Mouse (Mus musculus) lung, adult 2 months (tissue): ENCODE measurements at regions not wholly inside any gene's neighbourhood (a gene's known extent, or its start where the extent isn't known, plus 50 kb on each side); places are given as distances from the start of the nearest gene placed in this dataset.

Experiments
- DNase-seq: peaks from one replicate; pipeline ENCODE4 v3.0.0; 2022
- H3K4me1 ChIP-seq: fragments of 200-500 bp; 2 replicates; pipeline ENCODE4 v1.6.1; 2011; ENCODE audit warnings: low read length; ENCODE audit not compliant: control insufficient read depth, insufficient read depth
- H3K4me3 ChIP-seq: fragments of 200-500 bp; replicated peaks from 2 replicates; pipeline ENCODE3; 2011; ENCODE audit warnings: low read depth, mild to moderate bottlenecking, control low read depth, low read length; ENCODE audit errors: extremely low read depth
- CTCF ChIP-seq: fragments of 200-500 bp; IDR thresholded peaks from 2 replicates; pipeline ENCODE4 v1.5.1; 2011; ENCODE audit warnings: mild to moderate bottlenecking, low read length, control low read depth; ENCODE audit not compliant: insufficient read depth
- POLR2A ChIP-seq: fragments of 200-500 bp; IDR thresholded peaks from 2 replicates; pipeline ENCODE4 v1.6.1; 2011; ENCODE audit warnings: low read depth, mild to moderate bottlenecking, control low read depth, low read length, borderline replicate concordance; ENCODE audit errors: extremely low read depth
- WGBS: fragments of 180-500 bp; shearing (Covaris S2); methylation state at CpG from one replicate; pipeline ENCODE4 v1.1.7; 2018; 5-methylcytosine and 5-hydroxymethylcytosine counted together

- WGBS = 69% methylated on average over 17 of the region's 17 CpGs
- no peaks in the 10 kb centered on the region for H3K4me1 ChIP-seq
- H3K4me3 ChIP-seq = no peak overlapping the region
- no peak for TF ChIP-seq POLR2A
- no peak for TF ChIP-seq CTCF
- no peak for DNase-seq
Measured at GRCm38 (mm10) chr1:40967768-40968504, 162.5 kb downstream of the Tmem182 start.

GRCm38 (mm10) chr1:40983762-40984161 is 178.4 kb downstream of the Tmem182 start:
- DNase-seq = no peak
- Histone ChIP-seq H3K4me1 (no peaks in the 10 kb centered on the region), H3K4me3 (no peak overlapping the region)
- 42% methylated on average over 2 of the region's 2 CpGs for WGBS
- TF ChIP-seq POLR2A (no peak), CTCF (no peak)

GRCm38 (mm10) chr1:40993327-40993726 is 187.9 kb downstream of the Tmem182 start:
- DNase-seq = no peak

DNA sequence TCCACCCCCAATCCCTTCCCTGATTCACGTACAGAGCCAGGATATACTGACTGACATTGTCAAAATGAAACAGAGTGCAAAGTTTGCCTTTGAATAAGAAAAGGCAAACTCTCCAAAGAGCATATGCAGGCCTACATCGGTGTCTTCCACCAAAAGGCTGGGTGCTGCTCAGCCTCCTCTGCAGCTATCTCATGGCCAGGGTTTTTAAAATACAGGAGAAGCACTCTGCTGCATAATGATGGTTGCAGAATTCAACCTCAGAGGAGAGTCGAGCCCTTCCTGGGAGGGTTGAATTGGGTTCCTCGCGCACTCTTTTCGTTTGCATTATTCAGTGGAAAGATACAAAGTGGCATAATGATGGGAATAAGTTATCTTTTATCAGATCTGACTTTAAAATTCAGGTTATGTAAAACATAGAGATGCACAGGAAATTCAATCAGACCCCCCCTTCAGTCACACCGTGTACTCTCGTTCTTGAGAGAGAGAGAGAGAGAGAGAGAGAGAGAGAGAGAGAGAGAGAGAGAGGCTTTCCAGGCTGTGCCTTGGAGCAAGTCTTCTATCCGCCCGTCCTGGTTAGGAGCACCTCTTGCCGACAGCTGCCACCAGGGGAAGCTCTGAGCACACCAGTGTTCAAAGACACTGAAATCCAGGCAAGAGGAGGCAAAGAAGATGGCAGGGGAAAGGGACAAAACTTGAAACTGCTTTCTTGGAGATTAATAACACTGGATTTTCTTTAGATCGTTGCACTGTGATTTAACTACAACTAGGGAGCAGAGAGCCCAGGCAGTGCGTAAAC is 196.0 kb downstream of the Tmem182 start:
- WGBS = 55% methylated on average over 13 of the region's 13 CpGs
- Histone ChIP-seq H3K4me3 (no peak overlapping the region), H3K4me1 (no peaks in the 10 kb centered on the region)
- DNase-seq = no peak
- TF ChIP-seq CTCF (no peak), POLR2A (no peak)

More at GRCm38 (mm10) chr1:40993327-40993726, 187.9 kb downstream of the Tmem182 start:
- Histone ChIP-seq H3K4me3 (no peak overlapping the region), H3K4me1 (no peaks in the 10 kb centered on the region)
- WGBS = 72% methylated on average over 4 of the region's 4 CpGs
- TF ChIP-seq CTCF (no peak), POLR2A (no peak)

- no peak for TF ChIP-seq POLR2A
- Histone ChIP-seq H3K4me1 (no peaks in the 10 kb centered on the region), H3K4me3 (no peak overlapping the region)
- 55% methylated on average over 9 of the region's 9 CpGs for WGBS
- no peak for DNase-seq
Measured at GRCm38 (mm10) chr1:41002006-41002405, 196.6 kb downstream of the Tmem182 start.

DNA sequence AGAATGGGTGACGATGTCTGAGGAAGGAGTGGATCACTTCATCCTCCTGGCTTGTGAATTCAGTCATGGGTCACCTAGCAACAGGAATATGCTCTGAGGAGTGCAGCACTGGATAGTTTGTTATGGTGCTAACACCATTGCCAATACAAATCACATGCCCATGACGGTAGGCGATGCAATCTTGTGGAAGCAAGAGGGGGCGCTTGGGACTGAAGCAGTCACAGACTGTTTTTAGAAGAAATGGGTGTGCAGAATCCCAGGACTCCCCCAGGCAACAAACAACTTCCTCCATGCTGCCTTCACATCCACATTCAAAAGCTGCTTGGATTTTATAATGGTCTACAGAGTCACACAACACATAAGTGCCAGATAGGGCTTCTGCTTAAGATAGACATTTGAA is 221.5 kb downstream of the Tmem182 start:
- WGBS = 82% methylated on average over 4 of the region's 4 CpGs
- no peak for DNase-seq
- Histone ChIP-seq H3K4me1 (no peaks in the 10 kb centered on the region), H3K4me3 (no peak overlapping the region)
- TF ChIP-seq POLR2A (no peak), CTCF (no peak)

- DNase-seq = no peak
- TF ChIP-seq POLR2A (no peak), CTCF (no peak)
- no peak overlapping the region for H3K4me3 ChIP-seq
- WGBS = 38% methylated on average over 4 of the region's 4 CpGs
- H3K4me1 ChIP-seq = no peaks in the 10 kb centered on the region
Measured at GRCm38 (mm10) chr1:41027540-41027978, 222.2 kb downstream of the Tmem182 start.

DNA sequence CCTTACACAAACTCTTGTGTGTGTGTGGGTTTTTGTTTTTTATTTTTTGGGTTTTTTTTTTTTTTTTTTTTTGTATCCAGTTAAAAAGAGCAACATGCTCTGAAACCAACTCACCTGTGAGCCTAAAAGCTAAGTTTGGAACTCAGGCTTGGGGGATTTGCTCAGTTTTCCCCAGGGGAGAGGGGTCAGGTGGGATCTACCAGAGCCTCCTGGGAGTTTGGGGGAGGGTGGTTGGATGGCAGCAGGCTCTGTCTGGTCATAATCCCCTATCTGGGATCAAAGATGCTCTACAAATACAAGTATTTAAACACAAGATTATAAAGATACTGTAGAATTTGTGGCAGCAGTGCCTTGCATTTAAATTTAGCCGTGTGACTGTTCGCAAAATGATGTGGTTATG is 222.6 kb downstream of the Tmem182 start:
- WGBS = 89% methylated on average over 2 of the region's 2 CpGs
- no peak for TF ChIP-seq POLR2A

GRCm38 (mm10) chr1:41035085-41035880 is 229.9 kb downstream of the Tmem182 start:
- TF ChIP-seq POLR2A (no peak), CTCF (no peak)
- H3K4me1 ChIP-seq = no peaks in the 10 kb centered on the region
- 63% methylated on average over 22 of the region's 22 CpGs for WGBS
- H3K4me3 ChIP-seq = no peak overlapping the region
- no peak for DNase-seq

More for the DNA sequence above, 222.6 kb downstream of the Tmem182 start:
- no peaks in the 10 kb centered on the region for H3K4me1 ChIP-seq
- no peak overlapping the region for H3K4me3 ChIP-seq
- DNase-seq = no peak

DNA sequence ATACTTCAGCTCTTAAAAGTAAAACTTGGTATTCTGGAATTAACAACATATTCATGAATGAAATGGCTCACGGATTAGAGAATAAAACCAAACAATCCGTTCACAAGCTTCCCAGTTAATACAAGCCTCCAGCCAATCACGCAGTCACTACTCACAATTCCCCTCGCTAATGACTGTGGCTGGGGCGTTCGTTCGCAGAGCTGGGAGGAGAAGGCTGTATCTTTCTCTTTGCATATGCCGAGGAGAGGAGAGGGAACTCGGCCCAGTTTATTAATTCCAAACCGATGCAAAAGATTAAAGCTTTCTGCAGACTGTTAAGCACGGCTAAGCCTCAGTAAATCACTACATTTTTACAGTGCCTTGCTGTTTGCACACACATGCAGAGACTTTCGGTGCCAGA is 231.5 kb downstream of the Tmem182 start:
- TF ChIP-seq POLR2A = no peak
- TF ChIP-seq CTCF = no peak
- Histone ChIP-seq H3K4me1 (no peaks in the 10 kb centered on the region), H3K4me3 (no peak overlapping the region)
- DNase-seq = no peak
- WGBS = 83% methylated on average over 12 of the region's 12 CpGs
